Mouse (Mus musculus): Measurements from ENCODE around the gene Rexo4.

The Rexo4 gene

GRCm38 (mm10) chr2:26963923-26964723 is at the start of gene Rexo4:
Gene Rexo4 (minus strand): TSS chr2:26964386.
- peak; percentile 96 for DNase-seq (ENCODE audit: low read depth, low spot score)
- Histone ChIP-seq H3K27me3 (ENCODE audit: control insufficient read depth, insufficient read depth, low read length, poor library complexity, severe bottlenecking) (no peaks in the 10 kb centered on the region), H3K36me3 (ENCODE audit: control insufficient read depth, insufficient read depth, low read length, poor library complexity, severe bottlenecking) (no peaks in the 10 kb centered on the region; the same call in none of the 2 replicates)

DNA sequence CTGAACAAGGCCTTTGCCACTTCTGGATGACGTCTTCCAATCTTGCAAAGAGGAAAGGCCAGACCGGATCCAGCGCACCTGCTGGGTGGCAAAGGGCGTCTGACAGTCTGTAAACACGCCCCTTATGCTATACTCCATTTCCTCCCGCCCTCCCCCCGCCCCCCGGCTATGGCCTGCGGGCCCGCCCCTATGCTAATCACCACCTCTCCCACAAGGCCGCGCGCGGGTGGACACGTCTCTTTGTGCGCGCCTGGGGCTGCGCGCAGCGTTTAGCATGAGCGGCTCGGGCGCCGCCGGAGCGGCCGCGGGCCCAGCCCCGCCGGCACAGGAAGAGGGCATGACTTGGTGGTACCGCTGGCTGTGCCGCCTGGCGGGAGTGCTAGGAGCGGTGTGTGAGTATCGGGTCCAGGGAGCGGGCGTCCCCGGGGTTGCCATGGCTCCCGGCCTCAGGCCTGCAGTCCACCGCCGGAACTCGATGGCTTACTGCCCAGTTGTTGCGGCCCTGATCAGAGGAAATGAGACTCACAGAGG is 45.6 kb upstream of the Rexo4 start, which contains the start of gene Cacfd1:
Cacfd1 (plus strand) TSS at position 213 of the 531 bp plus-strand sequence.
- H3K27me3 ChIP-seq (ENCODE audit: control insufficient read depth, insufficient read depth, low read length, poor library complexity, severe bottlenecking): no peaks in the 10 kb centered on the region
- H3K36me3 ChIP-seq (ENCODE audit: control insufficient read depth, insufficient read depth, low read length, poor library complexity, severe bottlenecking): peaks cover 3% of the 10 kb centered on the region
- peak; percentile 93 for DNase-seq (ENCODE audit: low read depth, low spot score)

- Histone ChIP-seq H3K36me3 (ENCODE audit: control insufficient read depth, insufficient read depth, low read length, poor library complexity, severe bottlenecking) (no peaks in the 10 kb centered on the region), H3K27me3 (ENCODE audit: control insufficient read depth, insufficient read depth, low read length, poor library complexity, severe bottlenecking) (no peaks in the 10 kb centered on the region)
- DNase-seq (ENCODE audit: low read depth, low spot score): no peak
These were observed 43.5 kb upstream of the Rexo4 start for GRCm38 (mm10) chr2:27007701-27008100.

DNA sequence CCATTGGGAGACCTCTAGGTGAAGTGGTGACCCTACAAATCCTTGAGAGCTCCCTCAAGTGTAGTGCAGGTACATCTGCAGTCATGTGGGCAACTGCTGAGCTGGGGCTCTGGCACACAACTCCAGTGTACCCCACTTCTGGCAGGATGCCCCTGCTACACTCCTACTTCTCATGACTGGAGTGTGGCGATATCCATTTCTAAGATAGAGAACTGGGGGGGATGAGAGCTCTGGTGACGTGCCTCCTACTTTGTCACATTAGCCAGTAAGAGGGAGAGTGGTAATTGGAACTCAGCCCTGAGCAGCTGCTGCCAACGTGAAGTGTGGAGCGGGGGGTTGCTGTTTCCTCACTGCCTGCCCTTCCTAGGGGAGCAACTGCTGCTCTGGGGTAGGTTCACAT is 42.1 kb upstream of the Rexo4 start:
- DNase-seq (ENCODE audit: low read depth, low spot score): no peak
- H3K27me3 ChIP-seq (ENCODE audit: control insufficient read depth, insufficient read depth, low read length, poor library complexity, severe bottlenecking): no peaks in the 10 kb centered on the region
- no peaks in the 10 kb centered on the region for H3K36me3 ChIP-seq (ENCODE audit: control insufficient read depth, insufficient read depth, low read length, poor library complexity, severe bottlenecking)

- Histone ChIP-seq H3K27me3 (ENCODE audit: control insufficient read depth, insufficient read depth, low read length, poor library complexity, severe bottlenecking) (no peaks in the 10 kb centered on the region), H3K36me3 (ENCODE audit: control insufficient read depth, insufficient read depth, low read length, poor library complexity, severe bottlenecking) (no peaks in the 10 kb centered on the region)
- DNase-seq (ENCODE audit: low read depth, low spot score): no peak
These were observed 33.8 kb upstream of the Rexo4 start for GRCm38 (mm10) chr2:26997993-26998392.

DNA sequence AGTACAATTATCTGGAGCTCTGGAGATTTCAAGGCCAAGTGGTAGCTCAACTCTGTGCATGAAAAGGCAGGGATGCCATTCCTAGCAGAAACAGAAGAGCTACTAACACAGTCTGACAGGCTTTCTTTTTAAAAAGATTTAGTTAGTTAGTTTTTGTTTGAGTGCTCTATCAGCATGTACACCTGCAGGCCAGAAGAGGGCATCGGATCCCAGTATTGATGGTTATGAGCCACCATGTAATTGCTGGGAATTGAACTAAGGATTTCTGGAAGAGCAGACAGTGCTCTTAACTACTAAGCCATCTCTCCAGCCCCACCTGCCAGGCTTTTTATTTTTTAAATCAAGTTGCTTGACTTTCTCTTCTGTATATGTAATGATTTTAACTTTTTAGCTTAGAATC is 33.3 kb upstream of the Rexo4 start:
- Histone ChIP-seq H3K27me3 (ENCODE audit: control insufficient read depth, insufficient read depth, low read length, poor library complexity, severe bottlenecking) (no peaks in the 10 kb centered on the region), H3K36me3 (ENCODE audit: control insufficient read depth, insufficient read depth, low read length, poor library complexity, severe bottlenecking) (no peaks in the 10 kb centered on the region)
- DNase-seq (ENCODE audit: low read depth, low spot score): peak; percentile 44

GRCm38 (mm10) chr2:26993936-26994335 is 29.8 kb upstream of the Rexo4 start:
- H3K27me3 ChIP-seq (ENCODE audit: control insufficient read depth, insufficient read depth, low read length, poor library complexity, severe bottlenecking): no peaks in the 10 kb centered on the region
- no peak for DNase-seq (ENCODE audit: low read depth, low spot score)
- no peaks in the 10 kb centered on the region for H3K36me3 ChIP-seq (ENCODE audit: control insufficient read depth, insufficient read depth, low read length, poor library complexity, severe bottlenecking)

- Histone ChIP-seq H3K27me3 (ENCODE audit: control insufficient read depth, insufficient read depth, low read length, poor library complexity, severe bottlenecking) (no peaks in the 10 kb centered on the region), H3K36me3 (ENCODE audit: control insufficient read depth, insufficient read depth, low read length, poor library complexity, severe bottlenecking) (no peaks in the 10 kb centered on the region)
- DNase-seq (ENCODE audit: low read depth, low spot score): no peak
These were observed 20.5 kb upstream of the Rexo4 start for GRCm38 (mm10) chr2:26984640-26985039.

DNA sequence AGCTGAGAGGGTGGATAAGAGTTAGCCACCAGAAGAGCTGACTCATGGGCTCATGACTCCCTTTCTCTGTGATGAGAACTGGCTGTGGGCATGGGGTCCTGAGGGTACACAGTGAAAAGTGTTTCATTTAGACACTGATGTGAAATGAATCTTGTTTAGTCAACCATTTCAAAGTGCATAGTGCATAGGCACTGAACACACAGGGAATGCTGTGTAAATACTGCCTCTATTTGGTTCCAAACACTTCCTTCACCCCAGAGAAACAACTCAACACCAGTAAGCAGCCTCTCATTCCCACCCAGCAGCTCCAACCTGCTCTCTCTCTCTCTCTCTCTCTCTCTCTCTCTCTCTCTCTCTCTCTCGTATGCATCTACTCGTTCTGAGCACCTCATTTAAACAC is 20.0 kb upstream of the Rexo4 start:
- H3K36me3 ChIP-seq (ENCODE audit: control insufficient read depth, insufficient read depth, low read length, poor library complexity, severe bottlenecking): no peaks in the 10 kb centered on the region
- no peaks in the 10 kb centered on the region for H3K27me3 ChIP-seq (ENCODE audit: control insufficient read depth, insufficient read depth, low read length, poor library complexity, severe bottlenecking)
- no peak for DNase-seq (ENCODE audit: low read depth, low spot score)

DNA sequence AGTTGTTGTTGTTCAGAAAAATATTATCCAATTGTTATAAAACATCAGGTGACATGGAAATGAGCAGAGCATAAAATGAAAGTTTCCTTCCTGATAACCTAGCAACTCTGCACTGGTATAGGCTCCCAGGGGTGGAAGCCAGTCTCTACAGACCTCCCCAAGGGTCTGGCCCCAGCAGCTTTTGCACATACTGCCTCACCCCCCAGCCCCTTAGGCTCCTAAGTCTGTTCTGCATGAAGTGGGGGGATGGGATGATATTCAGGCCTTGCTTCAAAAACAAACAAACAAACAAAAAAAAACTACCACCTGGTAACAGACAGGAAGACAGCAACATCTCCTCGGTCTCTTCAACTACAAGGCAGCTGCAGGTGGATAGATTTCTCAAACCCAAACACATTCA is 16.2 kb upstream of the Rexo4 start:
- DNase-seq (ENCODE audit: low read depth, low spot score): no peak
- no peaks in the 10 kb centered on the region for H3K36me3 ChIP-seq (ENCODE audit: control insufficient read depth, insufficient read depth, low read length, poor library complexity, severe bottlenecking)
- no peaks in the 10 kb centered on the region for H3K27me3 ChIP-seq (ENCODE audit: control insufficient read depth, insufficient read depth, low read length, poor library complexity, severe bottlenecking)

- peak; percentile 79 for DNase-seq (ENCODE audit: low read depth, low spot score)
- Histone ChIP-seq H3K27me3 (ENCODE audit: control insufficient read depth, insufficient read depth, low read length, poor library complexity, severe bottlenecking) (no peaks in the 10 kb centered on the region), H3K36me3 (ENCODE audit: control insufficient read depth, insufficient read depth, low read length, poor library complexity, severe bottlenecking) (no peaks in the 10 kb centered on the region)
These were observed 9.8 kb upstream of the Rexo4 start for GRCm38 (mm10) chr2:26973960-26974359.

- DNase-seq (ENCODE audit: low read depth, low spot score): no peak
- no peaks in the 10 kb centered on the region for H3K27me3 ChIP-seq (ENCODE audit: control insufficient read depth, insufficient read depth, low read length, poor library complexity, severe bottlenecking)
- H3K36me3 ChIP-seq (ENCODE audit: control insufficient read depth, insufficient read depth, low read length, poor library complexity, severe bottlenecking): no peaks in the 10 kb centered on the region
These were observed 8.9 kb upstream of the Rexo4 start, which contains the start of gene Adamts13 for GRCm38 (mm10) chr2:26973116-26973515. Gene Adamts13 (plus strand): TSS chr2:26973416.

GRCm38 (mm10) chr2:26967262-26967661 is 3.1 kb upstream of the Rexo4 start:
- peak; percentile 14 for DNase-seq (ENCODE audit: low read depth, low spot score)
- H3K27me3 ChIP-seq (ENCODE audit: control insufficient read depth, insufficient read depth, low read length, poor library complexity, severe bottlenecking): no peaks in the 10 kb centered on the region
- no peaks in the 10 kb centered on the region for H3K36me3 ChIP-seq (ENCODE audit: control insufficient read depth, insufficient read depth, low read length, poor library complexity, severe bottlenecking)

- H3K27me3 ChIP-seq (ENCODE audit: control insufficient read depth, insufficient read depth, low read length, poor library complexity, severe bottlenecking): no peaks in the 10 kb centered on the region
- no peaks in the 10 kb centered on the region; the same call in none of the 2 replicates for H3K36me3 ChIP-seq (ENCODE audit: control insufficient read depth, insufficient read depth, low read length, poor library complexity, severe bottlenecking)
- DNase-seq (ENCODE audit: low read depth, low spot score): no peak
These were observed 661 bp upstream of the Rexo4 start for GRCm38 (mm10) chr2:26964724-26965370.

- no peak for DNase-seq (ENCODE audit: low read depth, low spot score)
- no peaks in the 10 kb centered on the region for H3K27me3 ChIP-seq (ENCODE audit: control insufficient read depth, insufficient read depth, low read length, poor library complexity, severe bottlenecking)
- H3K36me3 ChIP-seq (ENCODE audit: control insufficient read depth, insufficient read depth, low read length, poor library complexity, severe bottlenecking): peaks cover 12% of the 10 kb centered on the region
These were observed 3.4 kb downstream of the Rexo4 start for GRCm38 (mm10) chr2:26960756-26961155.
